Mouse (Mus musculus): ENCODE measurements at regions not wholly inside any gene's neighbourhood (a gene's known extent, or its start where the extent isn't known, plus 50 kb on each side); places are given as distances from the start of the nearest gene placed in this dataset.
A peak's percentile ranks its signal among the peaks of the same experiment; 100 is the strongest.

DNA sequence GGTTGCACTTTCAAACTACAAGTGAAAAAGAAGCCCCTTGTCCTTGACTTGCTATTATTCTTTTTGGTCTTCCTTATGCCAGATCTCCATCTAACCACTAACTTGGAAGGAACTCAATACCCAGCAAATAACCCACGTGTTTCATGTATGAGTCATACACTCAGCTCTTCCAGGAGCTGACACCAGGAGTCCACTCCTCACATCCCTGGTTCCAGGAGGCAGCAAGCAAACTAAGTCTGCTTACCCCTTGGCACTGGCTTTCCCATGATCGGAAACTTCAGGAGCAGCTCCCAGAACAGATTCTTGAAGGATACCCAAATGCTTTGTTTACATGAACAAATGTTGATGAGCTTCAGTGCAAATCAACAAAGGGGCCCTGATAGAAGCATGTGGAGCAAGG, 421.1 kb upstream of the 3110018I06Rik start:
- TF ChIP-seq CHD2 (IDR thresholded peaks at IDR 0.05; ENCODE audit: low read depth, low read length) (no peak), ZC3H11A (IDR thresholded peaks at IDR 0.05; ENCODE audit: borderline replicate concordance, low read depth, low read length) (no peak), MAFK (IDR thresholded peaks at IDR 0.05; ENCODE audit: insufficient read depth, low read depth, low read length) (no peak), ZNF384 (IDR thresholded peaks at IDR 0.05; ENCODE audit: low read depth, low read length) (no peak), HCFC1 (IDR thresholded peaks at IDR 0.05; ENCODE audit: borderline replicate concordance, insufficient read depth, low read length) (no peak)
- Histone ChIP-seq H3K9ac (ENCODE audit: insufficient read depth, low read depth, low read length, poor library complexity, severe bottlenecking) (no peak overlapping the region), H3K27ac (ENCODE audit: insufficient read depth, low read depth, low read length, poor library complexity, severe bottlenecking) (no peak overlapping the region), H3K4me1 (ENCODE audit: control insufficient read depth in 2 of 2, insufficient read depth in 2 of 2, low read length in 2 of 2, poor library complexity in 1 of 2) (no peaks in the 10 kb centered on the region), H3K4me3 (ENCODE audit: insufficient read depth in 1 of 2, low read depth in 1 of 2, low read length in 2 of 2, poor library complexity in 1 of 2, severe bottlenecking in 1 of 2) (no peak overlapping the region), H3K36me3 (ENCODE audit: control insufficient read depth, insufficient read depth, low read length, poor library complexity, severe bottlenecking) (no peaks in the 10 kb centered on the region), H3K9me3 (ENCODE audit: control insufficient read depth, insufficient read depth, low read depth, low read length) (no peaks in the 10 kb centered on the region)
- in situ Hi-C loops (cut with MboI; ENCODE audit: low sequenced_read_pairs in 2 of 2, unreplicated experiment in 2 of 2) = no loop called here
- no peak for DNase-seq (ENCODE audit: low read depth, low spot score)

DNA sequence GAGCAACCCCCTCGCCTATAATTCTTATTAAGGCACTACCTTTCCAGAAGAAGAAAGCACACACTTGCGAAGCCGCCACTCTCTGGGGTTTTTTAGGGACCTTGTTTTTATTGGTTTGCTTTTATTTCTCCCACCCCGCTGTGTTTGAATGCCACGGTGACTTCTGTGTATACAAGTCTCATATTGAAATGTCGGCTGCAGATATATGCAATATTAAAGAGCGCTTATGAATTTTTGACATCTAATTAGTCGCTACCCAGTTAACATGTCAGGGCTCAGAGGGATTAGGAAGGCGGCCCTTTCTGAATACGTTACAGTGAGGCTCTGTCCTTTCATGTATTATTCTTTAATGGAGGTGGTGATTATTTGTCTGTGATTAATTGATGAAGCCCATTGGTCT, 405.9 kb upstream of the 3110018I06Rik start:
- DNase-seq (ENCODE audit: low read depth, low spot score) = no peak
- no peak overlapping the region for H3K9ac ChIP-seq (ENCODE audit: insufficient read depth, low read depth, low read length, poor library complexity, severe bottlenecking)
- no peaks in the 10 kb centered on the region for H3K4me1 ChIP-seq (ENCODE audit: control insufficient read depth in 2 of 2, insufficient read depth in 2 of 2, low read length in 2 of 2, poor library complexity in 1 of 2)
- no peak overlapping the region for H3K27ac ChIP-seq (ENCODE audit: insufficient read depth, low read depth, low read length, poor library complexity, severe bottlenecking)
- H3K36me3 ChIP-seq (ENCODE audit: control insufficient read depth, insufficient read depth, low read length, poor library complexity, severe bottlenecking) = no peaks in the 10 kb centered on the region
- in situ Hi-C loops (cut with MboI; ENCODE audit: low sequenced_read_pairs in 2 of 2, unreplicated experiment in 2 of 2) = no loop called here
- TF ChIP-seq HCFC1 (IDR thresholded peaks at IDR 0.05; ENCODE audit: borderline replicate concordance, insufficient read depth, low read length) (no peak), ZNF384 (IDR thresholded peaks at IDR 0.05; ENCODE audit: low read depth, low read length) (no peak), CHD2 (IDR thresholded peaks at IDR 0.05; ENCODE audit: low read depth, low read length) (no peak), MAFK (IDR thresholded peaks at IDR 0.05; ENCODE audit: insufficient read depth, low read depth, low read length) (no peak), ZC3H11A (IDR thresholded peaks at IDR 0.05; ENCODE audit: borderline replicate concordance, low read depth, low read length) (no peak)
- H3K9me3 ChIP-seq (ENCODE audit: control insufficient read depth, insufficient read depth, low read depth, low read length) = no peaks in the 10 kb centered on the region
- no peak overlapping the region for H3K4me3 ChIP-seq (ENCODE audit: insufficient read depth in 1 of 2, low read depth in 1 of 2, low read length in 2 of 2, poor library complexity in 1 of 2, severe bottlenecking in 1 of 2)

DNA sequence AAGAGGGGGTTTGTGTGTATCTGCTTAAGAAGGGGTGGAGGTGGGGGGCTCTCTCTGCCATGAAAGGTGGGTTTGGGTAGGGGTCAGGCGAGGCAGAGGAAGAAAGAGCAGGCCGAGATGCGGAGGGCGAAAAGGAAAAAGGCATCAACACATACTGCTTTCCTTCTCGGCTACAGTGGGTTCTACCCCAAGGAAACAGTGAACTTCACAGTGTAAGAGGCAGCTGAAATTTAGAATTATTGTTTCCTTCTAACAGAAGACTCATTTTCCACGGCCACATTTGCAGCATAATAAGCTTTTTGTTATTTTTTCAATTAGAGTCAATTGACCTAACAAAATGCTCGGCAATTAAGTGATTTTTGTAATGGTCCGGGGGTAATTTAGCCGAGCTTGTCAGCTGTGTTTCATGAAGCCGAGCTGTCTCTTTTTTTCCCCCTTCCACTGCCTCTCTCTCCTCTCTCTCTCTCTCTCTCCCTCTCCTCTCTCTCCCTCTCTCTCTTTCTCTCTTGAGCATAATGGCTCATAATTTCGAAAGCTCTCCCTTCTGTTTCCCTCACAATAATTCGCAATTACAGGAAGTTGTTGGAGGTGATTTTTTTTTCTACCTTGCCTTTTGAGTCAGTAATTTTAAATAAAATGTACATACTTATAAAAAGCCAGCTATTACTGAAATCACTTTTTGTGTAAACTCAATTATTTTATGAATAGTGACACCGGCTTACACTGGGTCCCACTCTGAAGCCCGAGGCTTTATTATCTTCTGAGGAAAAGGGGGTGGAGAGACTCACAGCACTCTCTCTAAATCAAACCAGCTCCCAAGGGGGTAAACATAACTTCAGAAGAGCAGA, 403.1 kb upstream of the 3110018I06Rik start:
- Histone ChIP-seq H3K9me3 (ENCODE audit: control insufficient read depth, insufficient read depth, low read depth, low read length) (no peaks in the 10 kb centered on the region), H3K4me3 (ENCODE audit: insufficient read depth in 1 of 2, low read depth in 1 of 2, low read length in 2 of 2, poor library complexity in 1 of 2, severe bottlenecking in 1 of 2) (no peak overlapping the region), H3K4me1 (ENCODE audit: control insufficient read depth in 2 of 2, insufficient read depth in 2 of 2, low read length in 2 of 2, poor library complexity in 1 of 2) (no peaks in the 10 kb centered on the region), H3K9ac (ENCODE audit: insufficient read depth, low read depth, low read length, poor library complexity, severe bottlenecking) (no peak overlapping the region), H3K27ac (ENCODE audit: insufficient read depth, low read depth, low read length, poor library complexity, severe bottlenecking) (no peak overlapping the region), H3K36me3 (ENCODE audit: control insufficient read depth, insufficient read depth, low read length, poor library complexity, severe bottlenecking) (no peaks in the 10 kb centered on the region)
- TF ChIP-seq HCFC1 (IDR thresholded peaks at IDR 0.05; ENCODE audit: borderline replicate concordance, insufficient read depth, low read length) (no peak), ZNF384 (IDR thresholded peaks at IDR 0.05; ENCODE audit: low read depth, low read length) (no peak), CHD2 (IDR thresholded peaks at IDR 0.05; ENCODE audit: low read depth, low read length) (no peak), ZC3H11A (IDR thresholded peaks at IDR 0.05; ENCODE audit: borderline replicate concordance, low read depth, low read length) (no peak), MAFK (IDR thresholded peaks at IDR 0.05; ENCODE audit: insufficient read depth, low read depth, low read length) (no peak)
- no peak for DNase-seq (ENCODE audit: low read depth, low spot score)
- in situ Hi-C loops (cut with MboI; ENCODE audit: low sequenced_read_pairs in 2 of 2, unreplicated experiment in 2 of 2) = no loop called here

DNA sequence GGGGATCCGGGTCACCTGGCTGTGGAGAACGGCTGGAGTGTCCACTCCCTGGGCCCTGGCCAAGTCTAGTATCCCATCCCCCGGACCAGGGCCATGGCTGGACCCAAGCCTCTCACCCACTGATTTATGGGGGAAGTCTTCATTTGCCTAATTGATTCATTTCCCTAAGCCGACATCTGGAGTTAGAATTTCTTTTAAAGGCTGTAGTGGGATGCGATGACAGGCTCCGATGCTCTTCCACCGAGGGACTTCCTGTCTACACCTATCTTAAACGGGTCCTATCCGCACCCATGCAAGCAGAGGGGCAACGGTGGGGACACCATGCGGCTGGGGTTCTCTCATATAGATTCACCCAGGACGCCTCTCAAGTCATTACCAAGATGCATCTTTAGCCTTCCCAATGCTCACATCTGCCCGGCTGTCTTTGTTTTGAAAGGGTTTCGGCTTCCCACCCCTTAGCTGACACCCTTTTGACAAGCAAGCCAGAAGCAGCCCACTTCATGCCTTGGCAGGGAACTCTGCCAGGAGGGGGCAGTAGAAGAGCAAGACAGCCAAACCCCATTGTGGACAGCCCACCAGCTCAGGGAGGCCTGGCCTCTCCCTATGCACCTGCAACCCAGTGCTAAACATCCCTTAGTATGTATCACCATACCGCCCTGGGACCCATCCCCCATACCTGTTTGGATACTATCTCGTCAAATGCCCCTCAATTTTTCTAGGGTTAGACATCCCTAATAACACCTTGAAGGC, 402.4 kb upstream of the 3110018I06Rik start:
- no peak overlapping the region for H3K27ac ChIP-seq (ENCODE audit: insufficient read depth, low read depth, low read length, poor library complexity, severe bottlenecking)

More for the DNA sequence above, 402.4 kb upstream of the 3110018I06Rik start:
- no peak overlapping the region for H3K4me3 ChIP-seq (ENCODE audit: insufficient read depth in 1 of 2, low read depth in 1 of 2, low read length in 2 of 2, poor library complexity in 1 of 2, severe bottlenecking in 1 of 2)
- in situ Hi-C loops (cut with MboI; ENCODE audit: low sequenced_read_pairs in 2 of 2, unreplicated experiment in 2 of 2) = no loop called here
- no peaks in the 10 kb centered on the region for H3K4me1 ChIP-seq (ENCODE audit: control insufficient read depth in 2 of 2, insufficient read depth in 2 of 2, low read length in 2 of 2, poor library complexity in 1 of 2)
- no peaks in the 10 kb centered on the region for H3K9me3 ChIP-seq (ENCODE audit: control insufficient read depth, insufficient read depth, low read depth, low read length)
- 0 out of 2 replicates have a peak, but pooled peaks have one; percentile 19 for TF ChIP-seq ZC3H11A (IDR thresholded peaks at IDR 0.05; ENCODE audit: borderline replicate concordance, low read depth, low read length)
- TF ChIP-seq CHD2 (IDR thresholded peaks at IDR 0.05; ENCODE audit: low read depth, low read length) = no peak
- DNase-seq (ENCODE audit: low read depth, low spot score) = peak; percentile 31
- H3K9ac ChIP-seq (ENCODE audit: insufficient read depth, low read depth, low read length, poor library complexity, severe bottlenecking) = no peak overlapping the region
- no peaks in the 10 kb centered on the region for H3K36me3 ChIP-seq (ENCODE audit: control insufficient read depth, insufficient read depth, low read length, poor library complexity, severe bottlenecking)

All from ES-E14 (cell line).